Mouse (Mus musculus) erythroblast, adult 5-6 weeks (primary cell): Measurements from ENCODE around the gene Gm21987. TPM values are rescaled to one million over a fixed set of nuclear protein-coding genes. Genes with fewer than 3 reads are reported as not detected.

Source experiments
- ATAC-seq: replicated peaks from 2 replicates; pipeline ENCODE4 v1.8.0; 2016; ENCODE audit warnings: moderate number of reproducible peaks, mild to moderate bottlenecking, moderate TSS enrichment, inconsistent platforms; ENCODE audit not compliant: poor library complexity, low FRiP score, severe bottlenecking
- total RNA-seq, 2 experiments: library from RNA; stranded (forward) in 1 of 2; stranded (reverse) in 1 of 2; fragments of 150-400 nt in 1 of 2; fragments of 200-764, 138-1000 nt in 1 of 2; gene quantifications; 2 replicates each; pipeline versions ENCODE4 v1.2.3 to v1.2.4; 2015 to 2017; ENCODE audit warnings: low replicate concordance in 2 of 2

The Gm21987 gene
- total RNA-seq, 2 experiments from 2014 or later: not detected

GRCm38 (mm10) chr16:38347588-38347987 lies 748 bp downstream of the Gm21987 start:
- no peak for ATAC-seq

- no peak for ATAC-seq
Observed at GRCm38 (mm10) chr16:38348217-38348761, 1.4 kb downstream of the Gm21987 start.

GRCm38 (mm10) chr16:38349881-38350280 lies 3.0 kb downstream of the Gm21987 start:
- no peak for ATAC-seq

- ATAC-seq: peak; percentile 49; the same call in 1 of the 2 replicates
Observed at GRCm38 (mm10) chr16:38350361-38350855, 3.6 kb downstream of the Gm21987 start.

DNA sequence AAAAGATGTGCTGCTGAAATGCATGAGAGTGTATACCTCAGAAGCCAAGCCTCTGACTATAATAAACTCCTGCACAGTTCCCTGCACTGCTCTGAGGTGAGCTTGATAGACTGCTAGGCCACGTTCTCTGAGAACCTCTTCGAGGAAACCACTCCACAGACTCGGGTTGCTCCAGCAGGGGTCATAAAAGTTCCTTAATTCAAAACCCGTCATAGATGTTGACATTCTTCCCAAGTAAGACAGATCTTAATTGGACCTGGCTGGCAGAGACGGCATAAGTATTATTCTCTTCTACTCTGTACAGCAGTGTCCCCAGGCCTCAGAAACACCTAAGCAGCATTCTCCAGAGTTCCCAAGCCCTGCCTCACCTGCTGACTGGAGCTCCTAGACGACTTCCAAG lies 4.1 kb downstream of the Gm21987 start:
- ATAC-seq: no peak

DNA sequence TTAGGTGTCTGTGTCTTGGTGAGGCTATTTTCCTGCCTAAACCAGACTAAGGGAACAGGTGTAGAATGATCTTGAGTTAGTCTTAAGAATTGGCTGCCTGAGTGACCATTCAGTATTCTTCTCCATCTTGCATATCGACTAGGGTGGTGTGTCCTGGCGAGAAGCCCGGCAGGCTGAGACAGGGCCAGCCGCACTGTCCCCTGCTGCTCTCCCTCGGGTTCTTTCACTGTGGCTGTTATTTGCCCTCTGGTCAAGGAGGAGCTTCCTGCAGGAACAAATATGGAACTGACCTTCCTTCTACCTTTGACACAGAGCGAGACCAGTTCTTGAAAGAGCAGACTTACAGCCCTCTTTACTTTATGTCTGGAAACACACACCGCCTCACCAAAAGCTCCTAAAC lies 5.2 kb downstream of the Gm21987 start:
- no peak for ATAC-seq

- no peak for ATAC-seq
Observed at GRCm38 (mm10) chr16:38352851-38353250, 6.0 kb downstream of the Gm21987 start.

- ATAC-seq: 0 out of 2 replicates have a peak, but pooled peaks have one; percentile 45
Observed at GRCm38 (mm10) chr16:38353642-38354041, 6.8 kb downstream of the Gm21987 start.

DNA sequence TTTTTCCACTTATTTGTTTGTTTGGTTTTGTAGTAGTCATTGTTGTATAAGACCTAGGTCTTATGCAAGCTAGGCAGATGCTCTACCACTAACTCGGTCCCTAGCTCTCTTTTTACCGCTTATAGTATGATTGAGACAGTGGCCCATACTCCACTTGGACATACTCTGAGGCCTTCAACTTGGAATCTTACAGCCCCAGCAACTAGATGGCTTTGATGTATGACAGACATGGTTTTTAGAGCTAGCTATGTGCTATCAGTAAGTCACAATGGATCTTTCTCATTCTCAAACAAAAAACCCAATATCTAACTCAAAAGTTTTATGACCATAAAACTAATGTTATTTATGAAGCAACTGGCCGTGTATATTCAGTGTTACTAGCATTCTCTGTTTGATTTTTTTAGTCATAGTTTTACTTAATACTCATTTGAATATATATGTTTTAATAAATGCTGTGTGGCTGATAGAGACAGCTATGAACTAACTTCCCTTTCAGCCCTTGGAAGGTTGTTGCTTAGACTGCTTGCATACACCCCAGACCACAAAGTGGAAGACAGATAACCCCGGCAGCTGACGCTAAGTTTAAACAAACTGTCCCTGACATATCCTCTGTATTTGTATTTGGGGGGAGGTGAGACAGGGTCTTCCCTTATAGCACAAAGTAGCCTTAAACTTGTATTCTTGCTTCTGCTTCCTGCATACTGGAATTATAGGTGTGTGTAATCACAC lies 7.5 kb downstream of the Gm21987 start:
- ATAC-seq: no peak

- no peak for ATAC-seq
Observed at GRCm38 (mm10) chr16:38358256-38358812, 11.5 kb downstream of the Gm21987 start.

GRCm38 (mm10) chr16:38359241-38359640 lies 12.4 kb downstream of the Gm21987 start:
- ATAC-seq: no peak

DNA sequence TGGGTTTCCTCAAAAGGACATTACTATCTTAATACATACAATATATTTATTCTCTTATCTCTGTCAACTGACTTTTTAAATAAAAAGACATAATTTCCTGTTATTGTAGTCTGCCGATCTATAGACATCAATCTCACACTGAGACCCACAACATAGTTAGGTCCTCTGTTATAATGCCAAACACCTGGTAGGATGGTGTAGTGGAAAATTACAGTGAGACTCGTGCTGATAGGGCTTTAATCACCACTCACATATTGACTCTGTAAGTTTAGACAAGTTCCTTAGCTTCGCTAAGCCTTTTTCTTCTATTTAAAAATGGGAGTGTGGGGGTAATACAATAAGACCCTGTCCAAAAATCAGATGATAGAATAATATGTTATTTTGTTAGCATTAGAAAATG lies 13.0 kb downstream of the Gm21987 start:
- ATAC-seq: no peak

- ATAC-seq: no peak
Observed at GRCm38 (mm10) chr16:38360317-38360716, 13.5 kb downstream of the Gm21987 start.

- no peak for ATAC-seq
Observed at GRCm38 (mm10) chr16:38361933-38362332, 15.1 kb downstream of the Gm21987 start, which contains the start of gene Popdc2. Gene Popdc2, plus strand, starts transcription at chr16:38362209.

- ATAC-seq: no peak
Observed at GRCm38 (mm10) chr16:38362493-38363255, 15.8 kb downstream of the Gm21987 start.

GRCm38 (mm10) chr16:38363256-38363595 lies 16.4 kb downstream of the Gm21987 start:
- no peak for ATAC-seq

- 0 out of 2 replicates have a peak, but pooled peaks have one; percentile 14 for ATAC-seq
Observed at GRCm38 (mm10) chr16:38363657-38364056, 16.8 kb downstream of the Gm21987 start.

DNA sequence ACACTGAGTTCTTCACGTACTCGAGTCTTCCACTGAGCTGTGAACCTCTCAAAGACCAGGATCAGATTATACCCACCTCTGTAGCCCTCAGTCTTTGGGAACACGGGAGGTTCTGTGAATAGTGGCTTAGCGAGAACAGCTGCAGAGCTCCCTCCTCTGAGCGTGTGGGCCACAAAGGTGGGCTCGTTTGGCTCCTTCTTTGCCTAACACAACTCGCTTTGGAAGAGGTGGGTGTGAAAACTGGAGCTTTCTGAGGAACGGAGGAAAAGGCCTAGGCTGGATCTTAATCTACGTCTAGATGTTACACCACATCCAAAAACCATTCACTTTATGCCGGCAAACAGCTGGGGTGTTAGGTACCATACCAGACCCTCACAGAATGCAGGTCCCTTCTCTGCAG lies 18.6 kb downstream of the Gm21987 start:
- no peak for ATAC-seq

DNA sequence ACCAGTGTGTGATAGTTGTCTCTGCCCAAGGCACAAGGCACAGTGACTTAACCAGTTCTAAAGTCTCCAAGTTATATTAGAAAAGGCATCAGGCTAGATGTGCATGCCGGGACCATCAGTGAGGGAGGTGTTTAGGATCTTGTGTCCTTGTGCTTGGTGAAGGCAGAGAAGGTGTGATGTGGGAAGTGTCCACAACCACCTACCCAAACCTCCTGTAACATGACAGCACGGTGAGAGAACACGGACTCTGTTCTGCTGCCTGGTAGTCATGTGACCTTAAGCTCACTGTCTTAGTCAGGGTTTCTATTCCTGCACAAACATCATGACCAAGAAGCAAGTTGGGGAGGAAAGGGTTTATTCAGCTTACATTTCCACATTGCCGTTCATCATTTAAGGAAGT lies 19.4 kb downstream of the Gm21987 start:
- no peak for ATAC-seq

- no peak for ATAC-seq
Observed at GRCm38 (mm10) chr16:38368336-38368735, 21.5 kb downstream of the Gm21987 start.
